Mouse (Mus musculus): ENCODE measurements at regions not wholly inside any gene's neighbourhood (a gene's known extent, or its start where the extent isn't known, plus 50 kb on each side); places are given as distances from the start of the nearest gene placed in this dataset.
A peak's percentile ranks its signal among the peaks of the same experiment; 100 is the strongest.

DNA sequence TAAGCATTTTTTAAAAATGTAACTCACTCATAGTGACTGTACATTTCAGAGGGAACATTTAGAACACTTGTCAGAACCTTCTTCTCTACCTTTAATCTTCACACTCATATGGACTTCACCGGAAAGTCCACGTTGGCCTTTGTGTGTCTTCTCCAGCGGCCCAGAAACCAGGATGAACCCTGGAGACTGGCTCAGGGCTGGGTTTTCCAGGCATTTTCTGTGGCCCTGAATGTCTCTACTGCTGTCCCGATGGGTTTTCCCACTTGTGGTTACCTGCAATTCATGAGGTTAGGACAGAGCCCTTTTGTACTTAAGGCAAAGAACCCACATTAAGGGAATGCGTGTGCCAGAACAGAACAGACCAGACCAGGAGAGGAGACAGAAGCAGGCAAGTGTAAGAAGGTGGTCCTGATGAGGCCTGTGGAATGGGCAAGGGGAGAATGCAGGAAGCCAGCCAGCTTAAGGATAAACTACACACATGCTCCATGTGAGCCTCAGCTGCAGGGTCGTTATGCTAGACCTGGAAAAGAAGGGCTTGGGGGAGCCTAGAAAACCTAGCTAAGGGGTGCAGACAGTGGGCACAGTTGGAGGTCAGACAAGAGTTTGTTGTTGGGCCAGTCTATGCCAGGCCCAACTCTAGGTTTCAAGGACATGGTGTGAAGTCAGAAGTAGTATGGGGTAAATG lies 94.8 kb downstream of the Snx19 start:
- no peak for DNase-seq (ENCODE audit: low spot score)

DNA sequence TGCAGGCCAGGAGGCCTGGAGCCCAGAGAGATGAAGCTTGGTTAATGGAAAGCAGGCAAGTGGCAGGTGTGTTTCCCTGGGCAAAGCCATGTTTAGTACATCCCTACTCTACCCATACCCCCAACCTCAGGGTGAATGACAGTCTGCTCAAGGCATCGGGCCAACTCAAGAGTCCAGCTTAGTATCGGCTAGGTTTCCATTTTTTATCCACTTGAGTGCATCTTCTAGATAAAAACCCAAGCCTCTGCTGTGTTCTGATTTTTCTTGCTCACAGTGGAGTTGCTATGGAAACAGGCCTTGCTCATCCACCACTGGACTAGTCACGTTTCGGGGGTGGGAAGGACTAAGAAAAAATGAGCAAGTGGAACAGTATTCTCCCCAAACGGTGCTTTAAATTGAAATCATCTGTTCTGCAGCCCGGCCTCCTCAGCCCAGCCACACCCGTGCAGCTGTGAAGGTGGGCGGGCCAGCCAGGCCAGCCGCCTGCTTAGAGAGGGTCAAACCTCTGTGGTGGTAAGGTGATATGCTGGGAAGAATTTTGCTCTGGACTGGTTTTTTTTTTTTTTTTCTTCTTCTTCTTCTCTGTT lies 94.0 kb downstream of the Snx19 start:
- peak; percentile 75 for DNase-seq (ENCODE audit: low spot score)

GRCm38 (mm10) chr9:30520116-30520515 lies 93.2 kb downstream of the Snx19 start:
- peak; percentile 53 for DNase-seq (ENCODE audit: low spot score)

- DNase-seq (ENCODE audit: low spot score) = no peak
Observed at GRCm38 (mm10) chr9:30519231-30519630, 92.3 kb downstream of the Snx19 start.
